Mouse (Mus musculus): ENCODE data around the gene Cd3eap.

- TF ChIP-seq CTCF (IDR thresholded peaks at IDR 0.05; ENCODE audit: low read depth) (no peak), EP300 (IDR thresholded peaks at IDR 0.05; ENCODE audit: low read depth) (no peak)
Observed at GRCm38 (mm10) chr7:19309278-19309883, 49.9 kb downstream of the Cd3eap start.
